Mouse (Mus musculus): ENCODE results near the gene C9.

Gene C9

GRCm38 (mm10) chr15:6483561-6483960, 38.4 kb downstream of the C9 start:
- peak; percentile 80 for DNase-seq (ENCODE audit: low spot score)

GRCm38 (mm10) chr15:6492386-6492785, 47.3 kb downstream of the C9 start:
- no peak for DNase-seq (ENCODE audit: low spot score)

- no peak for DNase-seq (ENCODE audit: low spot score)
Observed at GRCm38 (mm10) chr15:6498396-6499070, 53.4 kb downstream of the C9 start.

- DNase-seq (ENCODE audit: low spot score): peak; percentile 13
Observed at GRCm38 (mm10) chr15:6500787-6501186, 55.7 kb downstream of the C9 start.

GRCm38 (mm10) chr15:6517525-6517924, 72.4 kb downstream of the C9 start:
- no peak for DNase-seq (ENCODE audit: low spot score)

- DNase-seq (ENCODE audit: low spot score): no peak
Observed at GRCm38 (mm10) chr15:6519417-6520255, 74.5 kb downstream of the C9 start.

- peak; percentile 47 for DNase-seq (ENCODE audit: low spot score)
Observed at GRCm38 (mm10) chr15:6520505-6521155, 75.5 kb downstream of the C9 start.

- DNase-seq (ENCODE audit: low spot score): no peak
Observed at GRCm38 (mm10) chr15:6522653-6523167, 77.6 kb downstream of the C9 start, which contains the start of gene Fyb. Fyb (plus strand) TSS chr15:6522853.

- no peak for DNase-seq (ENCODE audit: low spot score)
Observed at GRCm38 (mm10) chr15:6524801-6525200, 79.7 kb downstream of the C9 start.

- no peak for DNase-seq (ENCODE audit: low spot score)
Observed at GRCm38 (mm10) chr15:6525386-6525785, 80.3 kb downstream of the C9 start.

GRCm38 (mm10) chr15:6533858-6534343, 88.8 kb downstream of the C9 start:
- DNase-seq (ENCODE audit: low spot score): no peak

GRCm38 (mm10) chr15:6534592-6534991, 89.5 kb downstream of the C9 start:
- DNase-seq (ENCODE audit: low spot score): no peak

- no peak for DNase-seq (ENCODE audit: low spot score)
Observed at GRCm38 (mm10) chr15:6539639-6540338, 94.7 kb downstream of the C9 start.

All from yolk sac, embryonic 10.5 days (tissue).